Mouse (Mus musculus): ENCODE measurements around the gene Amigo1. TPM values are rescaled to one million over a fixed set of nuclear protein-coding genes. Genes with fewer than 3 reads are reported as not detected.
"Not testable (repeated sequence)": the region's sequence is repeated elsewhere in the genome, so short reads cannot be mapped to it uniquely, and the experiment has no call there.

The Amigo1 gene
- polyA plus RNA-seq, 1 experiment from 2014 or later: 3.4 TPM

DNA sequence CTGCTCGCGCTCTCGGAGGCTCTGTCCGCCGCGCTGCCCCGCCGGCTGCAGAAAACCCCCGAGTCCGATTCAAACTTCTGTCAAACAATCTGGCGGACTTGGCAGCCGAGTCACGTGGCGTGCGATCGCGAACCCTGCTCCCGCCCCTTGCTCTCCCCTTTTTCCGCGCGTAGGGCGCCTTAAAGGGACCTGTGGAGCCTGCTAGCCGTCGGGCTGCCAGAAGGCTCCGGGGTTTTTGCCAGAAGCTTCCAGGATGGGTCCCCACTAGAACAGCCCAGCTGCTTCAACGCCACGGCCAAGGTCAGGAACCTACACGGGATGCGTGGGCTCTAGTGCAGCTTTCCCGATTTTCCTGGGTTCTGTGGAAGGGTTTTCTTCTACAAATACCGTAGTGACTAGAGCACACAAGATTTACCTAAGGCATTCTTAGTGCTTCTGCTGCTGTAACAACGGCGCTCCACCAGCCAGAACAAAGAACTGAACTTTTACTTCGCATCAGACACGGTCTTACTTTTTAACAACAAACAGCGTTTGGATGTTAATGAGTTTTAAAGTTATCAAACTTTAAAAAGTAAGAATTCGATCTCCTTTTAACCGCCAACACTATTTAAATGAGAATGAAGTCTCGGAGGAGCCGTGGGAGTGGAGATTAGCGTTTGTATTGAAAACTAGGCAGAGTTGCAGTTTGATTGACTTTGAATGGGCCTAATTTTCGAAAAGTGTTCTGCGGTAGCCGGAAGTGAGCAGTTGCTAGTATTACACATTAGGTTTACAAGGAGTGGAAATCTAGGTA, 40.6 kb downstream of the Amigo1 start, which contains the start of gene Sypl2:
Gene Sypl2 (minus strand): TSS at position 91 of the 793 bp plus-strand sequence.
- DNase-seq (ENCODE audit: extremely low spot score, low spot score): peak; percentile 70
- H3K4me1 ChIP-seq: peaks cover 20% of the 10 kb centered on the region
- H3K36me3 ChIP-seq (replicated peaks): no peaks in the 10 kb centered on the region
- WGBS: 3% methylated on average over 44 of the region's 44 CpGs
- H3K27ac ChIP-seq: peak within 1 kb of the TSS; percentile 79
- peak within 1 kb of the TSS; percentile 56 for H3K4me3 ChIP-seq
- no peaks in the 10 kb centered on the region for H3K9me3 ChIP-seq
- peaks cover 61% of the 10 kb centered on the region for H3K27me3 ChIP-seq (ENCODE audit: poor library complexity, severe bottlenecking)

DNA sequence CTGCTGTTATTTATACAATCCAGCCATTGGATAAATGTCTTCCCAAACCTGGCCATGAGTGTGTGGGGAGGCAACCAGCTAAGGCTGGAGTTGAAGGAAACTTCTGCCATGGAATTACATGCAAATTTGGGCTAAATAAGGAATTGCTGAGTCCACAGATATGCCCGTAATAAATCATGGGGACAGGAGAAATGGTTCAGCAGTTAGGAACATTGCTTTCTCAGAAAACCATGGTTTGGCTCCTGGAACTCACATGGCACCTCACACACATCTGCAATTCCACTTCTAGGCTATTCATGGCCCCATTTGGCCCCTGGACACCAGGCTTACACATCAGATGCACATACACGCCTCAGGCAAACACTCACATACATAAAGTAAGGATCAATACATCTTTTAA, 41.4 kb downstream of the Amigo1 start:
- H3K27me3 ChIP-seq (ENCODE audit: poor library complexity, severe bottlenecking): peaks cover 61% of the 10 kb centered on the region
- H3K9me3 ChIP-seq: no peaks in the 10 kb centered on the region
- DNase-seq (ENCODE audit: extremely low spot score, low spot score): no peak
- peak overlapping the region; percentile 56 for H3K4me3 ChIP-seq
- peaks cover 20% of the 10 kb centered on the region for H3K4me1 ChIP-seq
- H3K27ac ChIP-seq: no peak overlapping the region
- whole genome bisulfite sequencing: 78% methylated on average over 2 of the region's 2 CpGs
- H3K36me3 ChIP-seq (replicated peaks): no peaks in the 10 kb centered on the region

- DNase-seq (ENCODE audit: extremely low spot score, low spot score): no peak
- WGBS: 87% methylated on average over 4 of the region's 4 CpGs
- no peak overlapping the region for H3K27ac ChIP-seq
Observed at GRCm38 (mm10) chr3:108231646-108232045, 45.5 kb downstream of the Amigo1 start.

DNA sequence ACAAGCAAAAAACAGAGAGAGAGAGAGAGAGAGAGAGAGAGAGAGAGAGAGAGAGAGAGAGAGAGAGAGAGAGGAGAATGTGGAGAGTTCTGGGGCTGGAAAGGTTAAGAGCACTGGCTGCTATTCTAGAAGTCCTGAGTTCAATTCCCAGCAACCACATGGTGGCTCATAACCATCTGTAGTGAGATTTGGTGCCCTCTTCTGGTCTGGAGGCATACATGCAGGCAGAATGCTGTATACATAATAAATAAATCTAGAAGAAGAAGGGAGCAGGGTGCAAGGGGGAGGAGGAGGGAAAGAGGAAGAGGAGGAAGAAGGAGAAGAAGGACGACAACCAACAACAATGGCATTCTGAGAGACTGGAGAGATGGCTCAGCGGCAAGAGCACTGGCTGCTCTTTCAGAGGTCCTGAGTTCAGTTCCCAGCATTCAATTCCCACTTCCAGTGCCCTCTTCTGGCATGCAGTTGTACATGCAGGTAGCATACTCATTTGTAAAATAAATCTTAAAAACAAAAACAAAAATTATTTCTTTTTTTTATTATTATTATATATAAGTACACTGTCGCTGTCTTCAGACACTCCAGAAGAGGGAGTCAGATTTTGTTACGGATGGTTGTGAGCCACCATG, 51.5 kb downstream of the Amigo1 start:
- H3K4me1 ChIP-seq; H3K27me3 ChIP-seq (ENCODE audit: poor library complexity, severe bottlenecking); H3K4me3 ChIP-seq; DNase-seq (ENCODE audit: extremely low spot score, low spot score); H3K9me3 ChIP-seq; H3K36me3 ChIP-seq (replicated peaks); H3K27ac ChIP-seq: not testable (repeated sequence)
- WGBS: 89% methylated on average over 4 of the region's 4 CpGs

More at GRCm38 (mm10) chr3:108231646-108232045, 45.5 kb downstream of the Amigo1 start:
- no peak overlapping the region for H3K4me3 ChIP-seq
- no peaks in the 10 kb centered on the region for H3K36me3 ChIP-seq (replicated peaks)
- peaks cover 20% of the 10 kb centered on the region for H3K27me3 ChIP-seq (ENCODE audit: poor library complexity, severe bottlenecking)
- peaks cover 8% of the 10 kb centered on the region for H3K4me1 ChIP-seq
- no peaks in the 10 kb centered on the region for H3K9me3 ChIP-seq

GRCm38 (mm10) chr3:108241243-108241839, 55.2 kb downstream of the Amigo1 start:
- no peak overlapping the region for H3K4me3 ChIP-seq
- 87% methylated on average over 3 of the region's 3 CpGs for WGBS

More at GRCm38 (mm10) chr3:108241243-108241839, 55.2 kb downstream of the Amigo1 start:
- H3K9me3 ChIP-seq: no peaks in the 10 kb centered on the region
- H3K27me3 ChIP-seq (ENCODE audit: poor library complexity, severe bottlenecking): no peaks in the 10 kb centered on the region
- H3K27ac ChIP-seq: no peak overlapping the region
- no peaks in the 10 kb centered on the region for H3K36me3 ChIP-seq (replicated peaks)
- no peak for DNase-seq (ENCODE audit: extremely low spot score, low spot score)
- H3K4me1 ChIP-seq: no peaks in the 10 kb centered on the region

Other genes starting within 250 kb of the Amigo1 start
- gene Gstm6, start 242.6 kb upstream of the Amigo1 start, polyA plus RNA-seq (2016; fragmentation: Nextera tagmentation; extraction: Ambion mirVana): 11.2 and 13.5 TPM in 2 replicates
- gene Gstm3, start 217.1 kb upstream of the Amigo1 start, polyA plus RNA-seq (2016; fragmentation: Nextera tagmentation; extraction: Ambion mirVana): not detected in 2 replicates
- 10.1 and 10.2 TPM in 2 replicates for gene Gstm2, start 199.9 kb upstream of the Amigo1 start, polyA plus RNA-seq (2016; fragmentation: Nextera tagmentation; extraction: Ambion mirVana)
- gene Gstm1, start 168.4 kb upstream of the Amigo1 start, polyA plus RNA-seq (2016; fragmentation: Nextera tagmentation; extraction: Ambion mirVana): 30.4 and 33.4 TPM in 2 replicates
- 14.2 and 15.0 TPM in 2 replicates for gene Gstm4, start 141.4 kb upstream of the Amigo1 start, polyA plus RNA-seq (2016; fragmentation: Nextera tagmentation; extraction: Ambion mirVana)
- 69.3 and 71.4 TPM in 2 replicates for gene Ampd2, start 99.7 kb upstream of the Amigo1 start, polyA plus RNA-seq (2016; fragmentation: Nextera tagmentation; extraction: Ambion mirVana)
- 0.96 and 1.4 TPM in 2 replicates for gene Gnat2, start 93.5 kb upstream of the Amigo1 start, polyA plus RNA-seq (2016; fragmentation: Nextera tagmentation; extraction: Ambion mirVana)
- gene Gnai3, start 40.2 kb upstream of the Amigo1 start, polyA plus RNA-seq (2016; fragmentation: Nextera tagmentation; extraction: Ambion mirVana): 202 and 207 TPM in 2 replicates
- 0.15 and 0.21 TPM in 2 replicates for gene Gpr61, start 31.5 kb upstream of the Amigo1 start, polyA plus RNA-seq (2016; fragmentation: Nextera tagmentation; extraction: Ambion mirVana)
- gene Cyb561d1, start 14.9 kb downstream of the Amigo1 start, polyA plus RNA-seq (2016; fragmentation: Nextera tagmentation; extraction: Ambion mirVana): 3.7 and 4.2 TPM in 2 replicates
- 20.2 and 20.3 TPM in 2 replicates for gene Atxn7l2, start 24.6 kb downstream of the Amigo1 start, polyA plus RNA-seq (2016; fragmentation: Nextera tagmentation; extraction: Ambion mirVana)
- gene Sypl2, start 40.3 kb downstream of the Amigo1 start, polyA plus RNA-seq (2016; fragmentation: Nextera tagmentation; extraction: Ambion mirVana): 0.98 and 1.0 TPM in 2 replicates
- gene Psma5, start 70.6 kb downstream of the Amigo1 start, polyA plus RNA-seq (2016; fragmentation: Nextera tagmentation; extraction: Ambion mirVana): 353 and 358 TPM in 2 replicates
- 9.7 and 10.5 TPM in 2 replicates for gene Sort1, start 97.7 kb downstream of the Amigo1 start, polyA plus RNA-seq (2016; fragmentation: Nextera tagmentation; extraction: Ambion mirVana)
- not detected in 2 replicates for gene Mybphl, start 178.6 kb downstream of the Amigo1 start, polyA plus RNA-seq (2016; fragmentation: Nextera tagmentation; extraction: Ambion mirVana)
- 115 and 117 TPM in 2 replicates for gene Psrc1, start 197.5 kb downstream of the Amigo1 start, polyA plus RNA-seq (2016; fragmentation: Nextera tagmentation; extraction: Ambion mirVana)
- 32.1 and 35.1 TPM in 2 replicates for gene Celsr2, start 229.2 kb downstream of the Amigo1 start, polyA plus RNA-seq (2016; fragmentation: Nextera tagmentation; extraction: Ambion mirVana)